Mouse (Mus musculus) myocyte (in vitro differentiated cells): ENCODE results near the gene B4galnt1. TPM values are rescaled to one million over a fixed set of nuclear protein-coding genes. Genes with fewer than 3 reads are reported as not detected.
"Not testable (repeated sequence)": the region's sequence is repeated elsewhere in the genome, so short reads cannot be mapped to it uniquely, and the experiment has no call there.

Source experiments
- H3K27me3 ChIP-seq: one replicate; pipeline ENCODE4 v1.6.1; 2011; ENCODE audit not compliant: control insufficient read depth, insufficient read depth, insufficient read length
- H3K36me3 ChIP-seq: one replicate; pipeline ENCODE4 v1.6.1; 2011; ENCODE audit not compliant: control insufficient read depth, insufficient read depth
- H3K4me2 ChIP-seq: one replicate; pipeline ENCODE4 v1.6.1; 2011; ENCODE audit warnings: low read depth, control low read depth
- H3K4me3 ChIP-seq: one replicate; pipeline ENCODE4 v1.5.1; 2011; ENCODE audit warnings: mild to moderate bottlenecking, control low read depth, moderate library complexity
- H3K79me2 ChIP-seq: one replicate; pipeline ENCODE4 v1.6.1; 2011; ENCODE audit not compliant: control insufficient read depth, insufficient read depth
- H3ac ChIP-seq: one replicate; pipeline ENCODE4 v1.6.1; 2011; ENCODE audit not compliant: control insufficient read depth, insufficient read length
- CEBPB ChIP-seq: IDR thresholded peaks from 2 replicates; pipeline ENCODE4 v1.6.1; 2011; ENCODE audit warnings: mild to moderate bottlenecking, moderate library complexity; ENCODE audit not compliant: poor library complexity, insufficient read depth, severe bottlenecking
- E2F4 ChIP-seq: IDR thresholded peaks from one replicate; pipeline ENCODE4 v1.6.1; 2011; ENCODE audit warnings: mild to moderate bottlenecking, control low read depth, moderate library complexity; ENCODE audit not compliant: insufficient read depth
- MAX ChIP-seq: IDR thresholded peaks from one replicate; pipeline ENCODE4 v1.6.1; 2011; ENCODE audit warnings: low read depth, mild to moderate bottlenecking, control low read depth
- MYOD1 ChIP-seq, 3 experiments: IDR thresholded peaks; one replicate each; pipeline ENCODE4 v1.6.1; 2011; ENCODE audit warnings: control low read depth in 2 of 3, low read depth in 2 of 3, mild to moderate bottlenecking in 2 of 3, moderate library complexity in 1 of 3; ENCODE audit not compliant: insufficient read length in 2 of 3, control insufficient read depth in 1 of 3
- MYOG ChIP-seq, 3 experiments: IDR thresholded peaks; one replicate each; pipeline ENCODE4 v1.6.1; 2011; ENCODE audit warnings: control low read depth in 2 of 3, low read depth in 2 of 3, mild to moderate bottlenecking in 2 of 3; ENCODE audit not compliant: insufficient read length in 2 of 3, control insufficient read depth in 1 of 3, insufficient read depth in 1 of 3
- POLR2A ChIP-seq: IDR thresholded peaks from one replicate; pipeline ENCODE4 v1.6.1; 2011; ENCODE audit warnings: low read depth, mild to moderate bottlenecking, control low read depth, moderate library complexity; ENCODE audit not compliant: insufficient read length
- POLR2AphosphoS2 ChIP-seq: IDR thresholded peaks from one replicate; pipeline ENCODE4 v1.6.1; 2011; ENCODE audit warnings: low read depth, control low read depth; ENCODE audit not compliant: insufficient read length
- REST ChIP-seq: IDR thresholded peaks from one replicate; pipeline ENCODE4 v1.6.1; 2011; ENCODE audit warnings: mild to moderate bottlenecking, control low read depth, moderate library complexity; ENCODE audit not compliant: insufficient read depth, insufficient read length
- SRF ChIP-seq: IDR thresholded peaks from one replicate; pipeline ENCODE4 v1.6.1; 2011; ENCODE audit warnings: low read depth; ENCODE audit not compliant: control insufficient read depth, insufficient read length
- TCF12 ChIP-seq: IDR thresholded peaks from one replicate; pipeline ENCODE4 v1.6.1; 2011; ENCODE audit warnings: mild to moderate bottlenecking, control low read depth; ENCODE audit not compliant: poor library complexity, insufficient read depth, severe bottlenecking
- TCF3 ChIP-seq: IDR thresholded peaks from one replicate; pipeline ENCODE4 v1.6.1; 2011; ENCODE audit warnings: low read depth, control low read depth; ENCODE audit not compliant: insufficient read length
- USF1 ChIP-seq: IDR thresholded peaks from one replicate; pipeline ENCODE4 v1.6.1; 2011; ENCODE audit warnings: low read depth, mild to moderate bottlenecking, control low read depth, moderate library complexity
- polyA plus RNA-seq: library from polyadenylated mRNA; unstranded; fragments of >200 nt; fragmentation: generic; extraction: Trizol; gene quantifications from one replicate; pipeline ENCODE4 v1.2.1, GENCODE M21; 2012; ENCODE audit warnings: missing spikeins

The B4galnt1 gene
- polyA plus RNA-seq, 1 experiment = 12.4 TPM

DNA sequence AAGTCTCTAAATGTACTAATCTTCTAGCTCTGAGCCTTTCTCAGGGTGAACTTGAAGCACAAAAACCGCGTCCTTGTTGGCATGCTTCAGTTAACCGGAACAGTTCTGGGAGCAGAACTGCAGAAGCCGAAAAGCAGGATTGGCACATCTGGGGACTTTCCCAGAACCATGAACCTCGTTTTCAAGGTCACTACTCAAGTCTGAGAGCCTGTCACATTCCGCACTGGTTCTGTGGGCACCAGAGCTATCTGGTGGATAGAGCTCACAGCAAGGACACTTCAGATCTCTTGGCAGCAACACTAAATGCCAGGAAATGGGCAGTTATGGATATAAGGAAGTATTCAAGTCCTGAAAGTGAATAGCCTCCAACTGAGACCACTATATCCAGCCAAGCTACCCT, 17.9 kb upstream of the B4galnt1 start:
- Histone ChIP-seq H3ac (no peak overlapping the region), H3K27me3 (no peaks in the 10 kb centered on the region), H3K79me2 (no peaks in the 10 kb centered on the region), H3K4me3 (no peak overlapping the region), H3K4me2 (no peak overlapping the region), H3K36me3 (no peaks in the 10 kb centered on the region)
- TF ChIP-seq TCF3 (no peak), POLR2AphosphoS2 (no peak), POLR2A (no peak), CEBPB (no peak), REST (no peak), SRF (no peak)

- Histone ChIP-seq H3K4me2 (peak overlapping the region; percentile 24), H3K4me3 (no peak overlapping the region), H3K79me2 (no peaks in the 10 kb centered on the region), H3K27me3 (no peaks in the 10 kb centered on the region), H3ac (no peak overlapping the region), H3K36me3 (no peaks in the 10 kb centered on the region)
- TF ChIP-seq REST (no peak), E2F4 (no peak), POLR2AphosphoS2 (no peak), SRF (no peak), MAX (no peak), TCF12 (no peak), USF1 (no peak), MYOG (IDR thresholded peaks at IDR 0.05; ENCODE audit: control insufficient read depth in 1 of 3, insufficient read depth in 1 of 3, insufficient read length in 2 of 3, low read depth in 2 of 3) (no peak), CEBPB (no peak), TCF3 (no peak), MYOD1 (IDR thresholded peaks at IDR 0.05; ENCODE audit: control insufficient read depth in 1 of 3, insufficient read length in 2 of 3, low read depth in 2 of 3) (no peak), POLR2A (no peak)
These were observed 14.6 kb upstream of the B4galnt1 start for GRCm38 (mm10) chr10:127150471-127150872.

DNA sequence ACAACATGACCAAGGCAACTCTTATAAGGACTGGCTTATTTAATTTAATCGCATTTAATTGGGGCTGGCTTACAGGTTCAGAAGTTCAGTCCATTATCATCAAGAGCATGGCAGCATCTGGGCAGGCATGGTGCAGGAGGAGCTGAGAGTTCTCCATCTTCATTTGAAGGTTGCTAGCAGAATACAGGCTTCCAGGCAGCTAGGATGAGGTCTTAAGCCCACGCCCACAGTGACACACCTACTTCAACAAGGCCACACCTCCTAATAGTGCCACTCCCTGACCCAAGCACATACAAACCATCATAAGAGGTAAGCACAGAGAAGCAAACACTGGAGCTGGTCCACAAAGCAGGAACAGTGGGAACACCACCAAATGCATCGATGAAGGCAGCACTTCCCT, 13.8 kb upstream of the B4galnt1 start:
- H3K36me3 ChIP-seq, H3K4me2 ChIP-seq, H3K27me3 ChIP-seq, H3K4me3 ChIP-seq, H3K79me2 ChIP-seq, H3ac ChIP-seq: not testable (repeated sequence)

DNA sequence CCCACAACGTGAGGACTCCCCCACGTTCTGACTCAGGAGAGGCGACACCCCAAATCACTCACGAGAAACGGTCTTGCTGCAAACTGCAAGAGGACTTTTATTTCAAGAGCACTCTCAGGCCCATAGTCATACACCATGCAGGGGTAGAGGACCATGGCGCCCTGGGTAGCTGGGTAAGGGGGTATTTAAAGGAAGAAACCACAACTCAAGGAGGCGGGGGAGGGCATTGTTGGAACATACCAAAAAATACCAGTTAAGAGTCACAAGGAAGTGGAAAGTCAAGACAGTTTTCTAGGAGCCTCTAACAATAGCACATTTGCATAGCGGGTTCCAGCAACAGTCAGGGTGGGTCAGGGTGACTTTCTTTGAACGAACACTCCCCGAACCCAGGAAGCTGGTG, 12.5 kb upstream of the B4galnt1 start:
- H3K27me3 ChIP-seq, H3K36me3 ChIP-seq, H3K4me2 ChIP-seq, H3K4me3 ChIP-seq, H3K79me2 ChIP-seq, H3ac ChIP-seq: not testable (repeated sequence)

GRCm38 (mm10) chr10:127153323-127153722, 11.7 kb upstream of the B4galnt1 start:
- H3K36me3 ChIP-seq = no peaks in the 10 kb centered on the region
- no peak overlapping the region for H3ac ChIP-seq
- no peak overlapping the region for H3K4me3 ChIP-seq
- TF ChIP-seq E2F4 (no peak), MAX (no peak), TCF3 (no peak), MYOD1 (IDR thresholded peaks at IDR 0.05; ENCODE audit: control insufficient read depth in 1 of 3, insufficient read length in 2 of 3, low read depth in 2 of 3) (no peak), MYOG (IDR thresholded peaks at IDR 0.05; ENCODE audit: control insufficient read depth in 1 of 3, insufficient read depth in 1 of 3, insufficient read length in 2 of 3, low read depth in 2 of 3) (no peak), TCF12 (no peak)
- no peak overlapping the region for H3K4me2 ChIP-seq
- H3K27me3 ChIP-seq = no peaks in the 10 kb centered on the region
- H3K79me2 ChIP-seq = no peaks in the 10 kb centered on the region

- no peak overlapping the region for H3K4me2 ChIP-seq
- no peaks in the 10 kb centered on the region for H3K36me3 ChIP-seq
- no peak overlapping the region for H3K4me3 ChIP-seq
- no peaks in the 10 kb centered on the region for H3K79me2 ChIP-seq
- TF ChIP-seq REST (no peak), POLR2AphosphoS2 (no peak), MAX (no peak), E2F4 (no peak), TCF3 (no peak), TCF12 (no peak), POLR2A (no peak), MYOD1 (IDR thresholded peaks at IDR 0.05; ENCODE audit: control insufficient read depth in 1 of 3, insufficient read length in 2 of 3, low read depth in 2 of 3) (no peak), USF1 (no peak), CEBPB (no peak), SRF (no peak)
- H3K27me3 ChIP-seq = no peaks in the 10 kb centered on the region
- H3ac ChIP-seq = no peak overlapping the region
These were observed 10.8 kb upstream of the B4galnt1 start for GRCm38 (mm10) chr10:127154241-127154640.
